Mouse (Mus musculus): ENCODE results near the gene Ttll8.

Ttll8 gene

DNA sequence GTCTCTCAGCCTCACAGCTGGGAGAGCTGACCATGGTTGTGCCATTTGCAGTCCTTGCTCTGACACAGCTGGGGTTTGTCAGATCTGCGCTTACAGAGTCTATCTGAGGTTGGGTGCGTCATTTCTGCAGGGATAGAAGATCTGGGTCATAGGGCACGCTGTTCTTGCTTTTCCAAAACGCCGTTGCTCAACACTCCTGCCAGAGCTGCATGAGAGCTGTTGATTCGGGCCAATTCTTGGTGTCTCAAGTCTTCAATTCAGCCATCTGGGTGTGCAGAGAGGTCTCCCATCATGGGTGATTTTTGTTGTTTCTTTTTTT lies 32.3 kb downstream of the Ttll8 start:
- DNase-seq (ENCODE audit: low spot score in 2 of 2) = no peak

DNA sequence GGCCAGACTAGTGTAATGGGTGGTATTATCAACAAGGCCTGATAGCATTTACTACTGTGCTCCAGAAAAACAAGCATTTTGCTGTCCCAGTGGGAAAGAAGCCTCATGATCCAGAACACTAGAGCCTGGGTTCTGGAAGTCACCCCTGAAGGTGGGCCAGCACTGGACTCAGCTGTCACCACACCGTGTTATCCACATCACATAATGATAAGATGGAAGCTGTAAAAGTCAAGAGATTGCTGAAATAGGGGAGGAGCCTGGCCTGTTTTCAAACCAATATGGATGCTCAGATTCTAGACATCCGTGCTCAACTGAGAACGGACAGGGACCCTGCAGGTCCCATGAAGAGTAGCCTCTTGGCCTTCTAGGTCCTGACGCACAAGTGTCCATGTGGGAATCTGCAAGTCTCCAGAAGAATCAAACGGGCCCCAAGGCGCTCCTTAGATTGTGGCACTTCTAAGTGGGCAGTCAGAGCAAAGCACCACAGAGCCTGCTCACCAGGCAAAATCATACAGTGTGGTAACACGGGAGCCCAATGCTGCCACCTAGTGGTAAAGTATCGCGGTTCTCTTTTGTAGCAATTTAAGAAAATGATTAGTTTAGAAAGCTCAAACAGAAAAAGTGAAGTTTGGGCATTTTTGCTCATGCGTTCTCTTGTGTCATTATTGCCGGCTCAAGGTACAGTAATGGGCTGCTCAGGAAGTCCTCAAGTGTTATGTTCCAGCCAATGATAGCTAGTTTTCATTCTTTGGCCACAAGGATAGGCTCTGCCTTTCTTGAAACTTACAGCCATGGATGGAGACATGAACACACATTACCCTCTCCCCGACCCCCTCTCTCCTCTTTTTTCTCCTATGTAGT lies 32.9 kb downstream of the Ttll8 start:
- DNase-seq (ENCODE audit: low spot score in 2 of 2) = peak; percentile 68 to 91

DNA sequence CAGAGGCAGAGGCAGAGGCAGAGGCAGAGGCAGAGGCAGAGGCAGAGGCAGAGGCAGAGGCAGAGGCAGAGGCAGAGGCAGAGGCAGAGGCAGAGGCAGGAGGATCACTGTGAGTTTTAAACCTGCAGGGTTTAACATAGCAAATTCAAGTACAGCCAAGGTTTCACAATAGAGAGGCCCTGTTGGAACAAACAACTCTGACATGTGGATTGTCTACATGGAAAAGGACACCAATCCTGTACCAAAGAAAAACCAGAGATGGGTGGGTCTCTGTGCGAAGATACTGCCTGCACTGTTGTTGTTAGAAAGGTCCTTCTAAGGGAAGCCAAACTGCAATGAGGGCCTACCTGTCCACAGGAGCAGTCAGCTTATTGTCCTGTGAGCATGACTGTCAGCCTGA lies 34.2 kb downstream of the Ttll8 start:
- no peak for DNase-seq (ENCODE audit: low spot score in 2 of 2)

DNA sequence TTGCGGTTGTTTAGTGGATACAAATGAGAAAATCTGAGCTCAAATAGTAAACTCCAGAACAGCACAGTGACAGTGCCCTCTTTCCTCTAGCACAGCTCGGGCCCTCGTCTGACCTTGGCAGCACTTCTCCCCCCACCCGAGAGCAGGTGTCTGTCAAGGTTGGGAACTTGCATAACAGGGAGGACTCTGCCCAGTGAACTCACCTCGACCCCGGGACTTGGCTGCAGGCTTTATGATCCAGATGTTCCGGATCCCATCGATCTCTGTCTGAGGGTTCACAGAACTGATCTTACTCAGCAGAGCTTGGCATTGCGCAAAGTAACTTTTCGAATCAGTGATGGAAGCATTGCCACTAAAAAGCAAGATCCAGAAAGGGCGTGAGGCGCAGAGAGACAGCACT lies 34.9 kb downstream of the Ttll8 start:
- DNase-seq (ENCODE audit: low spot score in 2 of 2) = no peak

DNA sequence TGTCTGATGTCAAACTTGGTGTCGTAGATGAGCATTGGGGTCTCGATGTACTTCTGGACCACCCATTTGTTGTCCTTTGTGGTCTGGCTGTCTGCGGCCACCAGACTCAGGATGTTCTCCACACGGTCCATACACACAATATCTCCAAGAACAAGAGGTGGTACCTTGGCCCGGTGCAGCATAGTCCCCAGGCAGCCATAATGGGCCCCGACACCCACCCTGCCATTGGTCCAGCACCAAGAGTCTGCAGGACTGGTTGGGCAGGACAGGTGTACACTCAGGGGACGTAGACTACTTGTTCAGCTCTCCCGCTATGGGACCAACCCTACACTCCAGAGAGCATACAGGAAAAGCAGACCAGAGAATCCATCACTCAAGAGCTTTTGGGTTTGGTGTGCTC lies 37.1 kb downstream of the Ttll8 start:
- DNase-seq (ENCODE audit: low spot score in 2 of 2) = no peak

DNA sequence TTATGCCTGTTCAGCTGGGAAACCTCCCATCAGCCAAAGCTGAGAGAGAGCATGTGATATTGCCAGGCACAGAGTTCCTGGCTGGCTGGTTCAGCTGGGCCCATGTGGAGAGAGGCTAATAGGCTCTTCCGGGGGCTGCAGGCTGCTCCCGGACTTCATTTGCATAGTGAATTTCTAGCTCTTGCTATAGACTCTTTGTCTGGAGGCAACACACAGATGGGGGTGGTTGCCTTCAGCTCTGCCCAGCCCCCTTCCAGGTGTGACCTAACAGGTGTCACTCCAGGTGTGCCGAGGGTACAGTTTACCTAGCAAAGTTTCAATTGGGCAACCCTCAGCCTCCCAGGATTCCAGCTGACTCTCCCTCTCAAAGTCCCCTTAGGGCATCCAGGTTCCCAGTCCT lies 37.9 kb downstream of the Ttll8 start:
- DNase-seq (ENCODE audit: low spot score in 2 of 2) = no peak

DNA sequence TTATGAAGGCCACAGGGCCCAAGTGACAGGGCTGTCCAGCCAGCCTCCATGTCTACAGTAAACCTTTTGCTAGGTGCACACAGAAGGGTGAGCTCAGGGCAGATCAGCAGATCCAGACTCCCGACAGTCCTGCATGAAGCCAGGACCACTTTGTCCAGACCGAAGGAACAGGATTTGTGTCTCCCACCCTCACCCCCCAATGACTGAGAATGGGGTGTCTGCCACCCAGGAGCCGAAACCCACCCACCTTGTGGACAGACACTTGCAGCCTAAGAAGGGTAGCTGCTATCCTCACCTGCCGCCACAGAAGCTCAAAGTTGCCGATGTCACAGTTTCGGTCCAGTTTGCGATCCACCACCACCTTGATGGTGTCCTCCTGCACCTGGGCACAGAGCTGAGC lies 39.2 kb downstream of the Ttll8 start:
- no peak for DNase-seq (ENCODE audit: low spot score in 2 of 2)

DNA sequence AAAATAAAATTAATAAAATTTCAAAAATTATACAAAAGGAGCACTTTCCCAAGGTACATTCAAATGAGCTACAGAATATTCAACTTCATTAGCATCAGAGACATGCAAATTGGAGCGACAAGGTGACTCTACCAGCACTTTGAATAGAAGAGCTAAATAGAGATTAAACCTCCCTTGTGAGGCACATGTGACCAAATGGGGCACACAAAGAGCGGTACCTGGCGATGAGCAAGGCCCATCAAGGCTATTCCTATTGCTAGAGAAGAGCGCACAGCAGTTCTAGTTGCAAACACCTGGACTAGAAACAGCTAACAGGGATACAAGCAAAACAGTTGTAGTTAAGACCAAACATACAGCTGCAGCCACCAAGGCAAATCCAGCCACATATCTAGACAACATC lies 47.9 kb downstream of the Ttll8 start:
- no peak for DNase-seq (ENCODE audit: low spot score in 2 of 2)

DNA sequence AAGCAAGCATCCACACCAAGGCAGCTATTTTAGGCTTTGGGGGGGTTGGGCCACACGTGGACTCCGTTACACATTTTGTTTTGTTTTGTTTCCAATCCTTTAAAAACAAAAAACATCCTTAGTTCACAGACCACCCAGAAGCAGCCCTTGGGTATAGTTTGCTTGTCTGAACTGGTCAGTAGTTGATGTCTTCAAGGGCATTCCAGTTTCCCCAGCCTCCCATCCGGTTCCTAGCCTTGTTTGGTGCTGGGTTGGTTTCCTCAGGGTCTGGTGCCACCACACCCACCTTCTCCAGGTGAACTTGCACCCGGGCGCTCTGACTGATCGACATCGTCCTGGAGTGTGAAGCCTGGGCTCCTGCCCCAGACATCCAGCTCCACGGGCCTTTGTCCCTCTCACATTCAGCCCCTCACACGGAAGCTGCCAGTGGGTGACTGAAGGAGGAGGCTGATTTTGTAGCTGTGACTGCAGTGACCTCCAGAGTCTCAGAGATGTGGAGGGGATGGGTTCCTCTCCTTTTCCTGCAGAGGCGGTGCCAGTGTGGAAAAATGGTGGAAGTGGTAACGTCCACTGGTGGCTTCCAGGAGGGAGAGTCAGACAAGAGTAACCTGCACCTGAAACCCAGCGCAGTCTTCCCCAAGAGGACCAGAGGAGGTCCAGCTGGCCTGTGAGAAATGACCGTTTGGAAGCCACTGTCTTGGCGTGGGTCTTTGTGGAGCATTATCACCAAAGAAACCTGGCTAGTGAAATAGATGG lies 50.0 kb downstream of the Ttll8 start:
- DNase-seq (ENCODE audit: low spot score in 2 of 2) = no peak

DNA sequence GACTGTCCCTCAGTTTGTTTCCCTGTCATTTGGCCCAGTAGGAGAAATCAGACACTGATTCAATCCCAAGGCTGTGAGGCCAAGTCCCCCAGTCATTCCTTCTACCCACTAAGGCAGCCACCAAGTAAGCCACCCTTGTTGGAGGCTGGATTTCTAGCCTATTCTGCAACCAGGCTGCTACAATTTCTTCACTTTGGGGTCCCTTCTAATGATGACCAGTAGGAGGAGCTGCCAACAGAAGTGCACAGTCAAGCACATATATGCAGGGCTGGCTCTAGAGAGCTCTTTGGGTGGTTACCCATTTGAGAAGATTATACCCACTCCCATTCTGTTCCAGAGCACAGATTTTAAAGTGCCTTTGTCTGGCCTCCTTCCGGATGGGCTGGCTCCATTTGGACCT lies 51.1 kb downstream of the Ttll8 start:
- no peak for DNase-seq (ENCODE audit: low spot score in 2 of 2)

DNA sequence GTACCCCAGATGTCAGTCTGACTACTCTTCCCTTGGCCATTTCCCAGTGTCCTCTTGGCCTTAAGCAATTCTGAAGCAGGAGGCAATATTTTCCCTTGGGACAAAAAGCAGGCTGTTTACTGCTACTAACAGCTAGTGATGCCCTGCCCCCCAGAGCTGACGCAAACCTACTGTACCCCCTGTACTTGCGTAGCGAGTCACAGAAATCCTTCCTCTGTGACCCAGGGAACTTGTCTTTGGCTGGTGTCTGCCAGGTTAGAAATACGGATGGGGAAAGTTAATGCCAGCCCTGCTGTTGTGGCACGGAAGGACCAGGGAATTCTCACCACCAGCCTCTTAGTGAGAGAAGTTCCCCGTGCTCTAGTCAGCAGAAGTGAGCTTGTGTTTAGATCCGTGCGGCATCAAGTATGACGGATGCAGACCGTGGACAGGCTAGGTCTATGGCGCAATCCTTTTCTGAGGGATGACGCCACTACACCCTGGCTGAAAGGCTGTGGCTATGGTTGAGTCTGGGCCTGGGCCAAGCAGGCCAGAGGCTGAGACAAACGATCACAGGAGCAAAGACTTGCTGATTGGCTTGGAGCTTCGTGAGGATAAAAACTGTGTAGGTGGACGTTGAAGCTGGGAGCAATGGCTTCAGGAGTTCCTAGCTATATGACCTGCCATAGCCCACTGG lies 51.9 kb downstream of the Ttll8 start:
- no peak for DNase-seq (ENCODE audit: low spot score in 2 of 2)

DNA sequence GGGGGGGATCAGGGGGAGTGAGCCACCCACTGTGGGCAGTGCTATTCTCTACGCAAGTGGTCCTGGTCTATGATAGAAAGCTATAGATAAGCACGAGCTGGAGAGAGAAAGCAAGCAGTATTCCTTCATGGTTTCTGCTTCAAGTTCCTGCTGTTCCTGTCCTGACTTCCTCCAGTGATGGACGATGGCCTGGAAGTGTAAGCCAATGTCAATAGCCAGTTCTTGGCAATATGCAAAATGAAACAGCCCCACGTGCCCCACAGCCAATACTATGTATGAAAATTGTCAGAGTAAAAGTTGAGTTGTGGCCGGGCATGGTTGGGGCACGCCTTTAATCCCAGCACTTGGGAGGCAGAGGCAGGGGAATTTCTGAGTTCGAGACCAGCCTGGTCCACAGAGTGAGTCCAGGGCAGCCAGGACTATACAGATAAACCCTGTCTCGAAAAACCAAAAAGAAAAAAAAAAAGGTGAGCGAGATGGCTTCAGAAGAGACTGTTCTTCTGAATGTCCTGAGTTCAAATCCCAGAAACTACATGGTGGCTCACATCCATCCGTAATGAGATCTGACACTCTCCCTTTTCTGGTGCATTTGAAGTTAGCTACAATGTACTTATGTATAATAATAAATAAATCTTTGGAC lies 57.8 kb downstream of the Ttll8 start:
- no peak for DNase-seq (ENCODE audit: low spot score in 2 of 2)

DNA sequence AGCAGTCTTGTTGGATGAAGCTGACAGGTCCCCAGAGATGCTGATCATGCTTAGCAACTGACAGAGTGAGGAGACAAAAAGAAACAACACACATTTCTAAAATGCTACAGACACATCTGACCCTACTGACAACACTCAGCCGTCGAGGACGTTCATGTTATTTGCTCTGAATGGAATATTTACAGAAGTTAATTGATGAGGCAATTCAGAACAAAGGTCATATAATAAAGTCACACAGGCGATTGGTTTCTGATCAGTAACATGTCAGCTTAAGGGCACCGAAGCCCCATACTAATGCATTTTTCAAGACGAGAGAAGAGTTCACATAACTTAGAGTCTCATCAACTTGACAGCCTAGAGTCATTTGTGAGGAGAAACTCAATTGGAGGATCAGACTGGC lies 58.3 kb downstream of the Ttll8 start:
- DNase-seq (ENCODE audit: low spot score in 2 of 2) = no peak

DNA sequence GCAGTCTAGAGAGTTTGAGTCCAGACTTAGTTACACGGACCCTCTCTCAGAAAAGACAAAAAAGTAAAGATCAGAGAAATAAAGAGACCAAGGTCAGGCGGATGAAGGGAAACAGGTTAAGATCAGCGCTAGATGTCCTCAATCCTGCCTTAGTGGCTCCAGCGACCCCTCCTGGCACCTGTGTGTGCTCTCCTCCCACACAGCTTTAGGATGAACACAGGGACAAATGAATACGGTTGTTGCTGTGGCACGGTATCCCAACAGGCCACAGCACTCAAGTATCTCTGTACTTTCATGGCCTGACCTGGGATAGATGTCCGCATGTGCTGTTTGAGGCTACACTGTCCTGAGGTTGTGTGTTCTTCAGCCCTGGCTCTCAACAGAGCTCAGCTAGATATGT lies 59.1 kb downstream of the Ttll8 start:
- DNase-seq (ENCODE audit: low spot score in 2 of 2) = no peak

DNA sequence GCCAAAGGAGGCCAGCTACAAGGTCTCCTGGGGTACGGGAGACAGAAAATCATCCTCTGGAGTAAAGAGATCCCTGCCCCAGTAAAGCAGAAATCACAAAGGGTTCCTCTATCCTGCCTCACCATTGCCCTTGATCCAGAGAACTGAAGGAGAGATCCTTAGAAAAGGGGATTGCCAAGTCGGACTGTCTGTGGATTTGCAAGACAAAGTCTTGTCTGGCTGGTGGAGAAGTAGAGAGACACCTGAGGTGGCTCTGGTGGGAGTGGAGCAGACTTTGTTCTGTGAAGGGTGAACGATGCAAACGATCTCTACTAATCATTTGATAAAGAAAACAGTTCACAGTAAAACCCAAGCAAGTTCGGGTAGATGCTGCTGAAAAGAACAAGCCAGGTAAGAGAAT lies 61.3 kb downstream of the Ttll8 start:
- DNase-seq (ENCODE audit: low spot score in 2 of 2) = no peak

DNA sequence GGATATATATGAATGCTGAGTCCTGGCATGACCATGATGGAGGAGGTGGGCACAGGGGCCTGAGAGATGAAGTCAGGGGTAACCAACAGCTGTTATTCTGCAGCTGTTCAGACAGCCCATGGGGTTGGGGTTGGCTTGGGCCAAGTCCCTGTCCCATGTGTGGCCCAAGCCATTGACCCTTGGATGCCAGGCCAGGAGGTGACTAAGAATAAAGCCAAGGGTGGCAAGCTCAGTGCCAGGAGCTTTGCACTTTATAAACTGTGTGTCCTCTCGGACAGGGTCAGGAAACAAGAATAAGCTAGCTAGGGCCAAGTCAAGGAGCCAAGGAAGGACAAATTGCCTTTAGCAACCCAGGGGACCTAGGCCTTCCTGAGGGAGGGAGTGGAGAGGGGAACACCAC lies 62.0 kb downstream of the Ttll8 start:
- no peak for DNase-seq (ENCODE audit: low spot score in 2 of 2)

DNA sequence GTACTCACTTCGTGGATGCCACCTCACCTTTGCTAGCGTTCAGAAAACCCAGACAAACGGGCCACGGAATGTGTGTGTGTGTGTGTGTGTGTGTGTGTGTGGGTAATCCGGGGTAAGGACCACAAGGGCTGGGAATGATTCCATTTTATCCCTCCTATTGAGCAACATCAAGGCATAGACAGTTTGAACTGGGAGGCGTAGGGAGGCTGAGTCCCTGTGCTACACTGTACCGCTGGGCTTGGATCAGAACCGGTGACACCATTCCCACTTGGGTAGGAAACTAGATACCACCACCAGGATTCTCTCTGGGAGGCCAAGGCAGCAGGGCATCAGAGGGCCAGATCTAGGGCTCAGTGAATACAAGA lies 62.6 kb downstream of the Ttll8 start:
- no peak for DNase-seq (ENCODE audit: low spot score in 2 of 2)

DNA sequence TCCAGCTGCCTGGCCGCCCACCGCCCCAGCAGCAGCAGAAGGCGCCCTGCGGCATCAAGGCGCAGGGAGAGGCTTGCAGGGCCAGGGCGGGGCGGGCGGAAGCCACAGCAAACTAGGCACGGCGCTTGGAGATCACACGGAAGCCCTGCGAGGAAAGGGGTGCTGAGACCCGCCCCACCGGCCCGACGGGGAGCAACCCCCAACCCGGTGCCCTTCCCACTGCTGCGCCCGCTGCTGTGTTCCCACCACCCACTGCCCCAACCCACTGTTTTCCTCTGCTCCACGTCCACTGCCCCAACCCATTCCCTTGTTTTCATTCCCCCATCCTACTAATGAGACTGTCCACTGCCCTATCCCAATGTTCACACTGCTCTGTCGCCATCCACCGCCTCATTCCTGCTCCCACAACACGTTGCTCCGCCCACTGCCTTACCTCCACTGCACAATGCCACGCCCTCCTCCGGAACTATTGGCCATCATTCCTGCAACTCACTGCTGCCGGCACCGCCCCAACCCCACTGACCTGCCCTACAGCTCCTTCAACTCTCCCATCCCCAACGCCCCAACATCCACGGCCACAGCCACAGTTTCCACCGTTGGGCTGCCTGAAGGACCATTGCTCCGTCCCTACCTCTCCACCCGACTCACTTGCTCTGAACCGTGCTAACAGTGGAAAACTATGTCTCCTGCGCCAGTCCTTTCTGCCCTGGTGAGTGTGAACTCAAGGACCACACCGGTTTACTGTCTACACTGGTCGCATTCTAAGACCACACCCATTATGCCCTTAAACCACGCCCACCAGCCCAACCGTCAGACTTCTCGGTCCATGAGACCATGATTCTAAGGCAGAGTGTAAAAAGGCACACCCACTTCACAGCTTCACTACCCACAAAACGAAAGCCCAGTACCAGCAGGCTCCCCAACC lies 63.2 kb downstream of the Ttll8 start:
- peak; percentile 67 to 80 for DNase-seq (ENCODE audit: low spot score in 2 of 2)

DNA sequence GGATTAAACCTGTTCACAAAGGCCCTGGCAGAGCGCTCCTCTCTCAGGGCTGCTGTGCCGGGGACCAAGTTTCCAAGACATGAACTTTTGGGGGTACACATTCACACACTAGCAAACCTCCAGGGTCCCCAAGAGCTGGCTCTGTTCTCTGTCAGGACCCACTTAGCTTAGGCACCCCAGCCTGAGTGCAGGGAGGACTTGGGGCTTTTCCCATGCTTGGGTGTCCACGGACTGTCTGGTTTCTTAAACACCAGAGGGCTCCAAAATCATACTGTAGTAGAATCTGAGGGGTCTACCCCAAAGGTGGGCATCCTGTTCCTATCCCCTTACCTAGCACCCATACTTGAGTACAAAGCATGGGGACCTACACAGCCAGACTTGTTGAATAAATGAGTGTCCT lies 64.2 kb downstream of the Ttll8 start:
- DNase-seq (ENCODE audit: low spot score in 2 of 2) = no peak

DNA sequence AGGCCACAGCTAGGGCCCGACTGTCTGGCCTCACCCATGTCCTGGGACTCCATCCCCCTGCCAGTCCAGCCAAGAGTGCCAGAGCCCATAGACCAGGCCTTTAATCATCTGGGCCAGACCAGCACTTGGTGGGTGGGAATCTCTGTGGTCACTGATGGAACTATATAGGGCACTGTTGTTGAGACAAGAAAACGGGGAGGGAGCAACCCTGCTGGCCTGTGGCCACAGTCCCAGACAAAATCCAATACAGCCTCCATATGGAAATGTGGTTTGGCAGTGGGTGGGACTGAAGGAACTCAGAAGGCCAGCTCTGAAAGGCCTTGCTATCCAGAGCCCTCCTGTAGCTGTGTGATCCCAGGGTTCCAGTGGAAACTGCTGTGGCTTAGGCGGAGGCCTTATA lies 65.2 kb downstream of the Ttll8 start:
- no peak for DNase-seq (ENCODE audit: low spot score in 2 of 2)

DNA sequence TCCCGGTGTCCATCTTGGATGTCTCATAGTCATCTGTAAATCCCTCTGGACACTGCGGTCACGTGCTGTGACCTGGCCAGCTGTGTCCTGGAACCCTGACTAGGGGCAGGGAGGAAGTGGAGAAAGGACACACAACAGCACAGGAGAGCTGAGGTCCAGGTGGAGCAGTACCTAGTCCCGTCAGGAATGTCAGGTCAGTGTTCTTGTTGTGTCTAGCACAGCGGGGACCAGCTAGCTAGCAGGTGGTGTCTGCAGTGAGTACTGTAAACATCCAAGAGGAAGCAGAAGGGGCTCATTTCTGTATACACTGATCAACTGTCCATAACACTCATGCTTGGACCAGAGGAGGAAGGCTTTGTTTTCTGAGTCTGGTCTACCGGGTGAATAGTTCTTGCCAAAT lies 68.8 kb downstream of the Ttll8 start:
- DNase-seq (ENCODE audit: low spot score in 2 of 2) = no peak
